Mouse (Mus musculus) retina, postnatal 7 days (tissue): ENCODE measurements around the gene Ros1.

ENCODE experiments used
- DNase-seq: peaks from one replicate; pipeline ENCODE4 v3.0.0-alpha.2; 2012; ENCODE audit warnings: low read depth, low spot score

Ros1 gene

DNA sequence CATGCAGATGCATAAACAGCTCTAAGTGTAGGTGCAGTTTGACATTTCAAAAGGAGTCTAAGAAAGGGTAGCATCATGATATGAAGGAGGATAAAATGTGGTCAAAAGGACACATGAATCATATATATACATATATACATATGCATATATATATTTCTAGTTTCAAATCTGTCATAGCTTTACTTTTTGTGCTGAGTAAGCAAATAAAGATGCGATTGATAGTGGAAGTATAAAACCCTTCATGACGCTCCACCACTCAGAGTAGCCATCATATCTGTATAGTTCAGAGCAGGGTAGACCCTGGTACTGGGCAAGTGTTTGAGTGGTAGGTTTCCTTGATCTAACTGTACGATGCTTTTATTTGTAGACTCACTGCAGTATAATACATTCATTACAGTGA is 35.3 kb downstream of the Ros1 start:
- no peak for DNase-seq

DNA sequence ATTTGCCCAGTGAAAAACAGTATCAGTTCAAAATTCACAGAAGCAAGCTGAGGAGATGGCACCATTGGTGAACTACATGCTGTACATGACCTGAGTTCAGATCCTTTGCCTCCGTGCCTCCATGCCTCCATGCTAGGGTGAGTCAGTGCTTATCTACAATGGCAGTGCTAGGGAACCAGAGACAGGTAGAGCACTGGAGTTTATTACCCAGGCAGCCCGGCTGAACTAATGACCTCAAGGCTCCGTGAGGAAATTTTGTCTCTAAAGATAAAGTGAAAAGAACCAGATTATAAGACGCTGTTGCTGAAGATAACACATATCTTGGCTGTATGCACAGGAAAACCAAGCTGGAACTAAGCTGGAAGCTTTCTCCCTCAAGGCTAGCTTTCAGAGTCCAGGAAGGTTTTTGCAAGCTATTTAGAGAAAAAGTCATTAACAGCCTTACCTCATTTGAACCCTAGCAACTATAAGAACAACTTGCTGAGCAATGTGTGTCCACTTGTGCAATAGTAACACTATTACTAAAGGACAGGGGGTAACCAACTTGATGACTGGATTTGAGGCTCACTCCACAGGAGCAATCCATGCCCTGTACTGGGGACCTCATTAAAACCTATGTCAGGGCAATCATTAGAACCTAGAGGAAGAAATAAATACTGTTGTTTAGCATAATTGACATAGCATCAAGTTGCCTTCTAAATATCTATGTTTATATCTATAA is 61.5 kb downstream of the Ros1 start:
- no peak for DNase-seq

DNA sequence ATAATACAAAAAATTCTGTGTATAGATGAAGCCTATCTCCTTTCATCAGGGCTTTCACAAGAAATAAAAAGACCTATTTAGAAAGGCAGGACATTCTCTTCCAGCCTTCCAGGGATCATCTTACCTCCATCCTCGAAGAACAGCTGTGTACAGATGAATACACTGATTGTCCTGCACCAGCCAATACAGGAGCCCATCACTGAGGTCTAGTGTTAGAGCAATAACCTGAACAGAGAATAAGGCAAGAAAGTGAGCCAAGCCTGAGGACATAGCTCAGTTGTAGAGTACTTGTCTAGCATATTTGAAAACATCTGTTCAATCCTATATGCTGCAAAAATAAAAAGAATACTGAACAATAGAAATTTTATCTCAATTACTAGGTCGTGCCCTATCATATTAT is 64.3 kb downstream of the Ros1 start:
- DNase-seq: no peak

DNA sequence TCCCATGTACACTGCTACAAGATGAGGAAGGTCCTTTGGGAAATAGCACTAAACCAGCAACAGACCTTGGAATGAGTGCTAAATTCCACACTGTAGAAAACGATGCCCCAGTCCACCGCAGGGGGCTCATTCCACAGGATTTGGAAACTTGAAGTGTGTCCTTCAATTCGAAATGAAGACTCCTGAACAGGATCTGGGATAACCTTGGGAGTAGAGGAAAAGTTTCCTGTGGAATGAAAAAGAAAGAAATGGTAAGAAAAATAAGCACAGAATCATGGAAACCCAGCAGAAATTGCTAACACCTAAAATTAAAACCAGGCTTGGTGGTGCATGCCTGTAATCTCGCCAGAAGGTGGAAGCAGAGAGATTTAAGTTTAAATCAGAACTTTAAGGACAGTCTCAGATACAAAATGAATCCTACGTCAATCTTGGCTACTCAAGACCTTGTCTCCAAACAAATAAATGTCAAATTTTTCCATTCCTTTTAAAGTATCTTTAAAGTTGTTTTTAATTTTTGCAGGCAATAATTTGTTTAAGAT is 66.1 kb downstream of the Ros1 start:
- no peak for DNase-seq

DNA sequence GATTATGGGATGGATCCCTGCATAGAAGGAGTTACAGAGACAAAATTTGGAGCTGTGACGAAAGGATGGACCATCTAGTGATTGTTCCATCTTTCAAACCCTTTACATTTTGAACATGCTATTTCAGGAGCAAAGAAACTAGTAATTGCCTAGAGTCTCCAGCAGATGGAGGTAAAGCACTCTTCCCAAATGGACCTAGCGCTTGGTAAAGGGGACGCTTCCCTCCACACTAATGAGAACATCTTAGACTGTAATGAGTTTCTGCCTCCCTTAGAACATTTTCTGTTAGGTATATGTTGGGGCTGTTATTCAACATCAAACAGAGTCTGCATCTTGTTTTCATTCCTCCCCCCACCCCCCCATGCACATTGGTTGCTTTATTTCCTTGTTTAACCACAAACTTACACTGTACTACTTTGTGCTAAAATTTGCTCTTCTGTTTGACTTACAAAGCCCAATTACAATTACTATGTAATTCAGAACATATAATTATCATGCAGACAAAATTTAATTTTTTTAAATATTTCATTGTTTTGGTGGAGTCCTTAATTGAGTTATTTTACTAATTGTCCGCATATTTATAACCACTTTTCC is 88.8 kb downstream of the Ros1 start:
- DNase-seq: peak; percentile 30

DNA sequence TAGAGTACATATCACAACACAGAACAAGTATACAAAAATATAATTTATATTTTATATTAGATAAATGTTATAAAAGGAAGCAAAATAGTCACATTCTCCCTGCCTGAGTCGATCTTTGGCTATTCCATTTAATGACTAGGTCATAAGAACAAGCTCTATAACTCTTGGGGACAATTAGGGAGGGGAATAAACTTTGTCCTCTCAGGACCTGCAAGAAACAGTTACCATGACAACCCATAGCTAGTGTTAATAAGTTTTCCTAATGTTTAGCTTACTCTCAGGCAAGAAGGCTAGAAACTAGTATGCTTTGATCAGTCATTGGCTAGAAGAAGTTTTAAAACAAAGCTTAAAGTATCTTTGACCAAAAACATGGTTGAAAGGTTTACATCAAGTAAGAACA is 93.8 kb downstream of the Ros1 start:
- no peak for DNase-seq

DNA sequence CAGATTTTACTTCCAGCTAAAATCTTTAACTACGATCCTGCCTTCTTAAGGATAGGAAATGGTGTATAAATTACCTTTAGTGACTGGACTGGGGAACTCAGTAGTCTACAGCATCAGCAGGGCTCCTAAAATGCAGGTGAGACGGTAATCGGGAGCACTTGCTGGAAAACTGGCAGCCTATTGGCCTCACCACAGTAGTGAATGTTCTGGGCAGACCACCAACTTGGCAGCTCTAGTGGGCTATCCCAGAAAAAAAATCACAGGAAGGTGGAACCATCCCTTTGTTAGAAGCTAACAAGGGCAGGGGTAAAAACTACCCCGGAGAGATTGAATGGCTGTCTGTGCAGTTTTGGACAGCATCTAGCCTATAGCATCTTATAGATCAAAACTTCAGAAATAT is 102.9 kb downstream of the Ros1 start:
- DNase-seq: no peak

DNA sequence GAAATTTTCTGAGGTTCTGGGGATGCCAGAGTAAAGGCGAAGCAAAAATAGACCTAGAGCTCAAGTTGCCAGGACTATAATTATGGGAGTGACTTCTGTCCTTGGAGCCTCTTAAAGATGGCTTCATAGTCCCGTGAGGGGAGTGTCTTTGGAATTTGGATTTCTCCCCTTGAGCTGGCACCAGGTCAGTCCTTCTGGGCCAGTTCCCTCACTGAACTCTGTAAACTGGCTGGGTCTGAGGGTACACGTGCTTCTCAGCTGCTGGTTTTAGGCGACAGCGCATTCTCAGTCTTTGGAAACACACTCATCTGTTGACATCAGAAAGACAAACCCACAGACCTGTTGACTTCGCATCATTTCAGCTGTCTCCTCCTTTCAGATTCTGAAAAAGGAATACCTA is 108.4 kb downstream of the Ros1 start:
- DNase-seq: no peak

DNA sequence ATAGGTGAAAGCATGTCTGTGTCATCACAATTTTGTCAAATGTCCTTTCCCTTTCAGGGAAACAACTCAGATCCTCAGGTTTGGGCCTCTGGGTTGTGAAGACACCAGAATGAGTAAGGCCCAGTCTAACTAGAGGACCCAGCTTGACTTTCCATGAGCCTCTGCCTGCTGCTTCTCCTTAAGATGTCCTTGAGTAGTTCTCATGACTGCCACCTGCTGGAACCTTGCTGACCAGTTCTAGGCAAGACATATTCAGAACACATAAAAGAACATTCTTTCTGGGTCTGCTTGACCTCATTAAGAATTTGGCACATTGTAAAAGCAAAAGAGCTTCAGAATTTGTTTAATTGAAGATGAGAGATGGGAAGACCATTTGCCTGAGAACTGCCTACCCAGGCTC is 122.6 kb downstream of the Ros1 start:
- peak; percentile 5 for DNase-seq

DNA sequence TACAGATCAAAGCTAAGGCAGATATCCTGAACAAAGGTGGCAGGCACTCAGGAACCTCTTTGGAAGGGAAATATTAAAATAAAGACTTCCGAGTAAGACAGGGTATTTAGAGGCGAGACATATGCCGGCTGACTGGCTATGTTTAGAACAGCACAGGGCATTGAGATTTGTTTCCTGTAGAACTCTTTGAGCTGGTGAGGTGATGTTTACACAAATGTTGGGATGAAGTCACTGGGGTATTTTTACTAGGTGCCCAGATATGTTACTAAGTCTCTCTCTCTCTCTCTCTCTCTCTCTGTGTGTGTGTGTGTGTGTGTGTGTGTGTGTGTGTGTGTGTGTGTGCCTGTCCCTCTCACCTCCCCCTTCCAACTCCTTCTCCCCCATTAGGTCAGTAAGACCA is 146.8 kb downstream of the Ros1 start:
- no peak for DNase-seq

DNA sequence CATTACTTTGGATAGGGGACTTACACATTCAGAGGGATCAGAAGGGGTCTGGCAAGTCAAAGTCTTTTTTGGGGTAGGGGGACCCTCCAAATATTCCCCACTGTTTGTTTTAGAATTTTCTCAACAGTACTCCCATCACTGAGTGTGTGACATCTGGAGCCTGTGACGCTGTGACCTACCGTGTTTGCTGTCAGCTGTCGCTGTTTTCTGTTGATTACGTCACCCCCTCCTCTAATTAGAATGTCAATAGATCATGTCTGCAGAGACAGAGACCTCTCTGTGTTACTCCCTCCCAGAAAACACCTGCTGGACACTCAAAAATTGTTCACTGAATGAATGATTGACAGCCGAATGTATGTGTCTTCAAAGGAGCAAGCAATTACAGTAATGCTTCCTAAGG is 152.0 kb downstream of the Ros1 start:
- no peak for DNase-seq

DNA sequence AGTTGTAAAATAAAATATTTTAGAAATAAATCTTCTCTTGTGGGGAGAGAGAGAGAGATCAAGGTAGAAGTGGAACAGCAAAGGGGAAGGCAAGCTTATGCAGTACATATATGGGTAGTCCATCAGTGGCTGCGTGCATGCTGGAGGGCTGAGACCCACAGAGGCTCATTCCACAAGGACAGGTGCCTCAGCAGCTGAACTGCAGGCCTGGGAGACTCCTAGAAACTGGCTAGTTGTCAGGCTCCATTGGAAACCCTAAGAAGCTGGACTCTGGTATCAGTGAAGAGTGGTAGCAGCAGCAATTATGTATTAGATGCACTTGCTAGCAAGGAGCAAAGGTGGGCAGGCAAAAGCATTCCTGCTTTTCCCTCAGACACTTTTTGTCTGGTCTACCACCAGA is 155.7 kb downstream of the Ros1 start:
- DNase-seq: no peak

DNA sequence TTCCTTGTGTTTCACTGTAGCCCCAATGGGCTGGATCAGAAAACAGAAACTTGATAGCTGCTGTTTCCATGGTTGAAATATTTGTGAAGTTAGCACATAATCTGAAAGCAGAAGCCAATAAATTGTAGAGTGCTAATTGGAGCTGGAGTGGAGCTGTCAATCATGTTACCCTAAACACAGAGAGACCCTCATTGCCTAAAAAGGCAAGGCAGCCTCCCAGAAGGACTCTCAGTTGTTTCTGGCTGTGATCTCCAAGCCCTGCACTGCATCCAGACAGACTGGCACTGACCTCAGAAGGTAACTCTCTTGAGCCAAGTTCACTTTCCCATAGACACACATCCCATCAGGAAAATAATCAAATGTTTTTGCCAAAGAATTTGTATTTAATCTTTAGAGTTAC is 161.3 kb downstream of the Ros1 start:
- no peak for DNase-seq

DNA sequence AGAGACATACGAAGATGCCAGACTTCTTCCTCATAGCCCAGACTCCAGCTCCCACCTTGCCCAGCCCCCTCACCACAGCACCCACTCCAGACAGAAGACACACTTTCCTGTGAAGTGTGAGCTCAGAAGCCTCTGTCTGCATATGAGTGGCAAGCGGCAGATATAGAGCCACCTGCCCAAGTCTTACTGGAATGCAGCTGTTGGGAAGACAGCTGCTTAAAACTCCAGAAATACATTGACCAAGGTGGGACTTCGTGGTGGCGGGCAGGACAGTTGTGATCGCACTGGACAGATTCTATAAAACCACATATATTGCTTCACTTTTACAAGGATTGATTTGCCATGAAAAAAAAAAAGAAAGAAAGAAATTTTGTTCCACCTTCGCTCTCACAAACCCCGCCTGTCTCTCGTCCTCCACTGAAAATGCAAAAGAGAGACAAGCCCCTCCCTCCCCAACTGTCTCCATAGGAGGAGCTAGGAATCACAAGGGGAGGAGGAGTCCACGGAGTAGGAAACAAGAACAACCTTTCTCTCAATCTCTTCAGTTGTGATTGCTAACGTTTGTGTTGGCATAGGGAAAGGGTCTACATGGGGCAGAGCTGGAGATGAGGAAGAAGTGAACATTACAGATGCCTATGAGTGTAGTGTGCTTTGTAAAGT is 165.5 kb downstream of the Ros1 start:
- no peak for DNase-seq

DNA sequence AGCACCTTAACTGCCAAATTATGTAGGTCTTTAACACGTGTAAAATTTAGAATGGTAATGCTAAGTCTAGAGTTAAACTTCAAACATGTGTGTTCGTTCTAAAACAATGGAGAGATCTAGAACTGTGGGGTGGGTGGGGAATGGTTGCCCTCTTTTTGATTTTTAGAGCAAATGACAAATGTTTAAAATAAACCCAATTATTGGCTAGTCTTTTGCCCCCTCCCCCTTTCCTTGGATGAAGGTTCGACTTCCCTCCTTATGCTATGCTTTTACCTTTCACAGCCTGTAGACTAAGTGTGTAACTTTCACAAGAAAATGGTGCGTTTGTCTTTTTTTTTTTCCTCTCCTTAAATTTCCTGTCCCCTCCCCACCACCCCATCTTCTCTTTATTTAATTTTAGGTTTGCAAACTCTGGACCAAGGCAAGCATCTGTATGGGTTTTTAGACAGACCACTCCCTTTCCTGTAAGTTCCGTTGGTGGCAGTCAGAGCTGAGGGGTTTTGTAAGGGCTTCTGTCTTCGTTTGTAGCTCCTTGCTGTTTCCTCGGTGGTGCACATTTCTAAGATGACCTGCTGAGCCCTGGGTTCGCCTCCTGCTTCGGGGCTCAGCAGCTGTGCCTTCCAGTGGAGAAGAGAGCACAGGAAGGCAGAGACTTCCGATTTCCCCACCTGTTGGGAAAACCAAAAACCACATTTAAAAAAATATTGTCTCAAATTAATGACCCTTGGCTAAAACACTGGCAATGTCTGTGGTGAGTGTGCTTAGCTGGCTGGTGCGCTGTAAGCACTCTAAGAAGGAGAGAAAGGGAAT is 166.3 kb downstream of the Ros1 start:
- no peak for DNase-seq

DNA sequence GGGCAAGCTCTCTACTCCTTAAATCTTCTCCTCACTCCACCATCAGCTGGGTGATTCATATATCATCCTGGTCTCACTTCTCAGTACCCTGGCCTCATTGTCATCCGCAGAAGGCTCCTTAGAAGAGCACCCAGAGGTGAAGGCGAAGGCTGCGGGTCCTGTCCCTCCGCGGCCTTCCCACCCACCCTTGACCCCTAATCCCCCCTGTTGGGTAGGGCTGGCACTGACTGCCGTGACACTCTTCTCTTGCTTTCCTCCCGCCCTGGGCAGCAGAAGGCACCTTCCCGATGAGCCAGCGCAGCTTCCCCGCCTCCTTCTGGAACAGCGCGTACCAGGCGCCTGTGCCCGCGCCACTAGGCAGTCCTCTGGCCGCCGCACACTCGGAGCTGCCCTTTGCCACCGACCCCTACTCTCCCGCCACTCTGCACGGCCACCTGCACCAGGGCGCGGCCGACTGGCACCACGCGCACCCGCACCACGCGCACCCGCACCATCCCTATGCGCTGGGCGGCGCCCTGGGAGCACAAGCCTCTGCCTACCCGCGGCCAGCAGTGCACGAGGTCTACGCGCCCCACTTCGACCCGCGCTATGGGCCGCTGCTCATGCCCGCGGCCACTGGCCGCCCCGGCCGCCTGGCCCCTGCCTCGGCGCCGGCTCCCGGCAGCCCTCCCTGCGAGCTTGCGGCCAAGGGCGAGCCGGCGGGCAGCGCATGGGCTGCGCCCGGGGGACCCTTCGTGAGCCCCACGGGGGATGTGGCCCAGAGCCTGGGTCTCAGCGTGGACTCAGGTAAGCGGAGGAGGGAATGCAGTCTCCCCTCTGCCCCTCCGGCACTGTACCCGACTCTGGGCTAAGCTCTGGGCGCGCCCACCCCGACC is 167.6 kb downstream of the Ros1 start:
- no peak for DNase-seq

DNA sequence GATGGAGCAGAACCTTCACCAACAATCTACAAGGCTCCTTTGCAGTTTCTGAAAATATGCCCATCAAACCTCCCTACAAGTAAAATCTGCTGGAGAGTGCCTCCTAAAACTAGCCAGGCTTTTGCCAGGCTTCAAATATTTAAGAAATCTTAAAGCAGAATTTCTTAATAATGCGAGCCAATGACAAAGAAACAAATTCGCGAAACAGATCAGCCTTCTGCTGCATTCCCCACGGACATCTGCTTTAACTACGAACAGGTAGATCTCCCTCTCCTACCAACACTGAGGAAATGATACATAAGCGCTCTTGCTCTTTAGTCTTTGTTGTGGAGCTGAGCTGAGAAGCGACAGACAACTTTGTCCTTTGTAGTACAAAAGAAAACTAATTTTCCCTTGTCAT is 169.2 kb downstream of the Ros1 start:
- DNase-seq: no peak

DNA sequence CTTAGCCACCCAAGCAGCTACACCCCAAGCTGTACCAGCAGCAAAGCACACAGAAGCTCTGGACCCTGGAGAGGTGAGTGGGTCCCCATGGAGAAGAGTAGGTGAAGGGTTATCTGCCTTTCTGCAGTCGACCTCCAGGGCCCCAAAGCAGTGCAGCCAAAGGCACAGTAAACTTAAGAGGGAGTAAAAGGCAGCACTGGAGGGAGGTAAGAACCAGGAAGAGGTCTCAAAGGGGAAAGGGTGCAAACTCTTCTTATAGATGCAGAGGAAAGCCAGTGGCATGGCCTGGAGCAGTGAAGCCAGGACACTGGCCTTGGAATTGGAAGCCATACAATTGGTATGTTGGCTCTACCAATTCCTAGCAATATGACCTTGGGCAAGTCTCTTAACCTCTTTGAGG is 169.8 kb downstream of the Ros1 start:
- no peak for DNase-seq

DNA sequence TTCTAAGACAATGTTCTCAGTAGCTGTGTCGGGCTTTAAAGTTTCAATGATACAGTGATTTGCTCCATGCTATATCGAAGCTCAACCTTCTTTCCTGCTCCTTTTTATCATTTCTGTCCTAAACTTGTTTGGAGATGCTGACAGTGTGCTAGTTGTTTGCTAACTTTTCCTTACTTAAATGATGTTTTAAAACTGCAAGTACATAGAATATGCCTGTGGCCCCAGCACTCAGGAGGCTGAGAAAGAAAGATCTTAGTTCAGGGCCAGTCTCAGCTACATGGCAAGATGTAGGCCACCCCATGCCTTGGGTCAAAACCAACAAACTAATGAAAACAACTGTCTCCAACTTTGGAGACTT is 171.0 kb downstream of the Ros1 start:
- DNase-seq: no peak

DNA sequence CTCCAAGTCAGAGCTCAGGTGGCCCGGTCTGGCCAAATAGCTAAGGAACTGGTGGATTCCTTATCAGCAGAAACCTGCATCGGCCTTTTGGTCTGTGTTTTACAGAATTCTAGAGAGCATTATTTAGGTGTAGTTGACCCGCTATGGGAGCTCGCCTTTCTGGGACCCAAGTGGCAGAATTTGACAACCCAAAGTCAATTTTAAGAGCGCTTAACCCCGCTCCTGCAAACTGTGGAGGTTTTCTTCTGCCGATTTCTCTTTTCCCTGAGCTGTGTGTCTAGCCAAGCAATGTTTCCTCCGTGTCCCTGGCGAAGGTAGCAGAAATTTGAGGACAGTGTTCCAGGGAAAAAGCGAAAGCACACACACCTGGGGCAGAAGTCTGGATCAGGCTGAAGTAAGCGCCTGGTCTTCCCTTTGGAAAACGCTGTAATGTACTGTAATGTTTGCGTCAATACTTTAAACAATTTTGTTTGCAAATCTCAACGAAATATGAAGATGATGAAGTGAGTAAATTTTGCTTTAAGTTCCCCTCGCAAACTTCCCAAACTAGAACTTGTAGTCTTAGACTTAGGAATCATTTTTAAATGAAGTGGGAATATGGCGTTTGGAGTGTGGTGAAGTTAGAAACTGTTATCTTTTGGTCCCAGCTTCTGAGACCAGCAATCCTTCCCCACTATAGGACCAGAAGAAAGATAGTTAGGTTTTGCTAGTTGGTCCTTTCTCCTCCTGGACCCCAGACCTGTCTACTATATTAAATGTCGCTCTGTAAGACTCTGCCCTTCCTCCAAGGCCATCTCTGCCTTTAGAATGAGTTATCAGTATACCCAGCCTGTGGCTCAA is 171.6 kb downstream of the Ros1 start:
- DNase-seq: no peak
